Comparison of ENCODE assay signal across 19 mouse cellular contexts in the genomic region with DNA sequence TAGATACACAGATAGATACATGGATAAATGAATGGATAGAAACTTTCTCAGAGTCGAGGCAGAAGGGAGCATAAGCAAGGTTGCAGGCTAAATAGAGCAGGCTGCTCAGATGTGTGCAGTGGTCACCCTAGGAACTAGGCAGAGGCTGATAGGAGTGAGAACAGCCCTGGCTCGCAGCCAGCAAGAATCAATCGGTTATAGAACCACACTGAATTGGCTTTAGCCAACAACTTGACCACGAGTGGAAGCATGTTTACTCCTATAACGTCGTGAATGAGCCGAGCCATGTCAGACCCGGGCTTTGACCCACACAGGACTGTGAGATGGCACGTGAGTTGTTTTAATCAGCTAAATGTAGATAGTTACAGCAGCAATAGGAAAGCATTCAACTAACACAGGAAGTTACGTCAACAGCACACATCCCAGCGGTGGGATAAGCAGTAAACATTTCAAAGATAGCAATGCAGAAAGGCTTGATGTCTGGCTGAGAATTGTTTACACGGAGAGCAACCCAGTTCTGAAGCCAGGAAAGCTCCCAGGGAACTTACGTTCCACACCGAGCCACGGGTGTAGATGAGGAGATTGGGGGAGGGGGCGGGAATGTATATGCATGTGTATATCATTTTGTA. TPM values are rescaled to one million over a fixed set of nuclear protein-coding genes. Genes with fewer than 3 reads are reported as not detected.
DNase-seq lines count a peak whose midpoint lies in the region; ATAC-seq lines count a peak whose summit lies in the region.
"Had no signal": no experiment of that assay in that cellular context is flagged by ENCODE, and none has a peak within 500 bp of the region (broad histone marks: within the 10 kb centered on the region; RNA-seq: fewer than 3 reads in every experiment).

No protein-coding gene starts in this region.

- no peak overlapping the region for H3K4me3 ChIP-seq in heart, embryonic 15.5 days
- H3K4me3 ChIP-seq in limb, embryonic 10.5 days: no peak overlapping the region
- no peak overlapping the region for H3K4me3 ChIP-seq in hindbrain, embryonic 14.5 days (replicated peaks; ENCODE audit: low read length)
- H3K4me3 ChIP-seq: embryonic facial prominence, embryonic 13.5 days; hindbrain, embryonic 12.5 days; myocyte had no signal

- no peak overlapping the region for H3K9ac ChIP-seq in heart, embryonic 15.5 days
- H3K9ac ChIP-seq in hindbrain, embryonic 14.5 days: no peak overlapping the region
- H3K9ac ChIP-seq: embryonic facial prominence, embryonic 13.5 days; hindbrain, embryonic 12.5 days had no signal

- intact Hi-C loops in heart, postnatal 14 days (cut with DNase I): no loop called here

- H3K4me1 ChIP-seq in heart, embryonic 15.5 days (replicated peaks): peaks cover 17% of the 10 kb centered on the region
- H3K4me1 ChIP-seq in limb, embryonic 10.5 days: peaks cover 24% of the 10 kb centered on the region
- H3K4me1 ChIP-seq in hindbrain, embryonic 14.5 days (replicated peaks; ENCODE audit: control insufficient read depth, insufficient read depth, low read length): no peaks in the 10 kb centered on the region
- H3K4me1 ChIP-seq: hindbrain, embryonic 12.5 days had no signal

- no peaks in the 10 kb centered on the region for H3K9me3 ChIP-seq in heart, embryonic 15.5 days (replicated peaks)
- no peaks in the 10 kb centered on the region for H3K9me3 ChIP-seq in limb, embryonic 10.5 days (replicated peaks)
- H3K9me3 ChIP-seq in hindbrain, embryonic 14.5 days (ENCODE audit: control insufficient read depth, low read length): no peaks in the 10 kb centered on the region
- H3K9me3 ChIP-seq: embryonic facial prominence, embryonic 13.5 days; G1E; hindbrain, embryonic 12.5 days had no signal

- H3K27ac ChIP-seq in heart, embryonic 15.5 days: 0 out of 2 replicates have a peak overlapping the region, but pooled peaks have one; percentile 11
- H3K27ac ChIP-seq in limb, embryonic 10.5 days: no peak overlapping the region
- no peak overlapping the region for H3K27ac ChIP-seq in hindbrain, embryonic 14.5 days
- H3K27ac ChIP-seq: embryonic facial prominence, embryonic 13.5 days; hindbrain, embryonic 12.5 days had no signal

- 56% methylated on average over 16 of the region's 16 CpGs for WGBS in heart, embryonic 15.5 days
- 91% methylated on average over 16 of the region's 16 CpGs for WGBS in limb, embryonic 10.5 days
- 86% methylated on average over 16 of the region's 16 CpGs for WGBS in hindbrain, embryonic 14.5 days

- peak overlapping the region; percentile 26; the same call in 1 of the 2 replicates for H3K4me2 ChIP-seq in heart, embryonic 15.5 days
- H3K4me2 ChIP-seq in hindbrain, embryonic 14.5 days (replicated peaks): no peak overlapping the region
- H3K4me2 ChIP-seq: embryonic facial prominence, embryonic 13.5 days; hindbrain, embryonic 12.5 days had no signal

- no peak for DNase-seq in heart, postnatal 14 days
- DNase-seq in lung, postnatal 10 days: peak; percentile 31
- DNase-seq in lung, postnatal 25 days (ENCODE audit: low spot score): no peak
- DNase-seq in limb, embryonic 10.5 days (ENCODE audit: low spot score): peak; percentile 26
- DNase-seq in layer of hippocampus, adult 8-10 months (ENCODE audit: low spot score in 2 of 2): no peak
- no peak for DNase-seq in hindbrain, embryonic 14.5 days (ENCODE audit: low spot score)
- DNase-seq: adrenal gland, postnatal 14 days; cerebellum, adult 2 months; gastrocnemius, postnatal 25 days; kidney, adult 18-20 months; left cerebral cortex, postnatal 4 days; retina, postnatal 1 day; thymus, adult 2 months had no signal

- H3K36me3 ChIP-seq in heart, embryonic 15.5 days: peaks cover 5% of the 10 kb centered on the region
- H3K36me3 ChIP-seq in limb, embryonic 10.5 days: peaks cover 26% of the 10 kb centered on the region
- no peaks in the 10 kb centered on the region for H3K36me3 ChIP-seq in hindbrain, embryonic 14.5 days (replicated peaks; ENCODE audit: control insufficient read depth, insufficient read depth)
- H3K36me3 ChIP-seq: hindbrain, embryonic 12.5 days had no signal

- no peaks in the 10 kb centered on the region for H3K27me3 ChIP-seq in heart, embryonic 15.5 days
- no peaks in the 10 kb centered on the region for H3K27me3 ChIP-seq in limb, embryonic 10.5 days (ENCODE audit: low read depth, poor library complexity, severe bottlenecking)
- H3K27me3 ChIP-seq in hindbrain, embryonic 14.5 days (ENCODE audit: control insufficient read depth, insufficient read depth, low read length): no peaks in the 10 kb centered on the region
- H3K27me3 ChIP-seq: embryonic facial prominence, embryonic 13.5 days; hindbrain, embryonic 12.5 days had no signal

- ATAC-seq in heart, embryonic 15.5 days (replicated peaks; ENCODE audit: insufficient number of reproducible peaks, insufficient read depth, low FRiP score, low read depth): 0 out of 2 replicates have a peak, but pooled peaks have one; percentile 44
- ATAC-seq in megakaryocyte-erythroid progenitor cell, adult 5-6 weeks (replicated peaks; ENCODE audit: low FRiP score, low TSS enrichment, poor library complexity, severe bottlenecking): peak; percentile 36; the same call in 1 of the 2 replicates
- no peak for ATAC-seq in hindbrain, embryonic 14.5 days (ENCODE audit: low FRiP score)

RNA-seq across cellular contexts. Expression of a gene that starts 55.4 kb away (rescaled TPM):
- polyA plus RNA-seq in heart, embryonic 15.5 days (2015; fragmentation: Nextera tagmentation; extraction: Ambion mirVana): 15.0 and 16.8 TPM in 2 replicates
- total RNA-seq in heart, postnatal 14 days (2021): 10 to 100 TPM; 16.0 to 19.4 TPM
- polyA plus RNA-seq in limb, embryonic 10.5 days (2016; fragmentation: Nextera tagmentation; extraction: Ambion mirVana): 27.6 and 32.3 TPM in 2 replicates
- 63.1 and 67.0 TPM in 2 replicates for total RNA-seq in megakaryocyte-erythroid progenitor cell, adult 5-6 weeks (2014; fragmentation: Nextera tagmentation)
- total RNA-seq in megakaryocyte-erythroid progenitor cell, adult 5-6 weeks (2017): 91.9 and 134 TPM in 2 replicates
- total RNA-seq in layer of hippocampus, adult 8-10 months (2022): 10 to 100 TPM; 40.5 to 47.3 (median 45.4) TPM
- 23.2 and 25.0 TPM in 2 replicates for polyA plus RNA-seq in hindbrain, embryonic 14.5 days (2014; fragmentation: Nextera tagmentation; extraction: Ambion mirVana)

Comparison
In these comparisons a context has a peak if more than half of its experiments do, and no peak if none do; other contexts are left out.
1. DNase-seq: peak in lung, postnatal 10 days (single experiment) and limb, embryonic 10.5 days (single experiment); none in heart, postnatal 14 days (0 of 2), lung, postnatal 25 days (single experiment), layer of hippocampus, adult 8-10 months (0 of 2) and hindbrain, embryonic 14.5 days (single experiment).